ENCODE assay signal across 8 mouse cellular contexts in genomic region chr11:97052219-97052646, GRCm38 (mm10). TPM values are rescaled to one million over a fixed set of nuclear protein-coding genes. Genes with fewer than 3 reads are reported as not detected.
DNase-seq lines count a peak whose midpoint lies in the region; ATAC-seq lines count a peak whose summit lies in the region.

No protein-coding gene starts in this region.

- peak overlapping the region; percentile 96; the same call in 1 of the 2 replicates for H3K4me2 ChIP-seq in embryonic facial prominence, embryonic 13.5 days
- 0 out of 2 replicates have a peak overlapping the region, but pooled peaks have one; percentile 15 for H3K4me2 ChIP-seq in kidney, embryonic 14.5 days (replicated peaks; ENCODE audit: low read depth, low read length)

- H3K27ac ChIP-seq in embryonic facial prominence, embryonic 13.5 days: no peak overlapping the region
- H3K27ac ChIP-seq in kidney, embryonic 14.5 days (ENCODE audit: low read depth, low read length): no peak overlapping the region

- H3K9me3 ChIP-seq in embryonic facial prominence, embryonic 13.5 days: no peaks in the 10 kb centered on the region
- no peaks in the 10 kb centered on the region for H3K9me3 ChIP-seq in kidney, embryonic 14.5 days (ENCODE audit: control insufficient read depth, low read length)

- no peak overlapping the region; the same call in 1 of the 2 replicates for H3K4me3 ChIP-seq in embryonic facial prominence, embryonic 13.5 days
- no peak overlapping the region for H3K4me3 ChIP-seq in kidney, embryonic 14.5 days (ENCODE audit: low read length)

- no peaks in the 10 kb centered on the region for H3K27me3 ChIP-seq in embryonic facial prominence, embryonic 13.5 days
- H3K27me3 ChIP-seq in kidney, embryonic 14.5 days (ENCODE audit: control insufficient read depth, insufficient read depth, low read length): no peaks in the 10 kb centered on the region

- peak overlapping the region; percentile 83 for H3K9ac ChIP-seq in embryonic facial prominence, embryonic 13.5 days
- H3K9ac ChIP-seq in kidney, embryonic 14.5 days (ENCODE audit: low read depth, low read length): no peak overlapping the region

- 0 out of 2 replicates have a peak, but pooled peaks have one; percentile 26 for ATAC-seq in embryonic facial prominence, embryonic 13.5 days (ENCODE audit: insufficient number of reproducible peaks, insufficient read depth, low FRiP score, low TSS enrichment, low read depth)
- ATAC-seq in kidney, embryonic 14.5 days (ENCODE audit: low FRiP score, low TSS enrichment): no peak

- H3K36me3 ChIP-seq in embryonic facial prominence, embryonic 13.5 days: peaks cover 60% of the 10 kb centered on the region
- H3K36me3 ChIP-seq in kidney, embryonic 14.5 days (ENCODE audit: control insufficient read depth, insufficient read depth, low read length): peaks cover 46% of the 10 kb centered on the region

- peak; percentile 23 for DNase-seq in thymus, postnatal 14 days
- DNase-seq in thymus, adult 18-20 months: no peak
- peak; percentile 80 for DNase-seq in lung, postnatal 10 days
- DNase-seq in left cerebral cortex, adult 8-10 months (ENCODE audit: low spot score in 2 of 2): no peak
- no peak for DNase-seq in right cerebral cortex, postnatal 25 days
- DNase-seq in gastrocnemius, postnatal 10 days: no peak

- peaks cover 20% of the 10 kb centered on the region for H3K4me1 ChIP-seq in embryonic facial prominence, embryonic 13.5 days
- H3K4me1 ChIP-seq in kidney, embryonic 14.5 days (ENCODE audit: control insufficient read depth, insufficient read depth, low read length): peaks cover 13% of the 10 kb centered on the region

- WGBS in embryonic facial prominence, embryonic 13.5 days: 34% methylated on average over 11 of the region's 11 CpGs
- 23% methylated on average over 11 of the region's 11 CpGs for WGBS in kidney, embryonic 14.5 days

RNA-seq across cellular contexts. Expression of gene Osbpl7, which starts 1.8 kb away (rescaled TPM):
- polyA plus RNA-seq in embryonic facial prominence, embryonic 13.5 days (2015; fragmentation: Nextera tagmentation; extraction: Ambion mirVana): 11.1 and 12.2 TPM in 2 replicates
- polyA plus RNA-seq in kidney, embryonic 14.5 days (2014; fragmentation: Nextera tagmentation; extraction: Ambion mirVana): 5.1 and 5.8 TPM in 2 replicates
- 10 to 100 TPM; 14.1 to 19.1 (median 15.4) TPM for total RNA-seq in left cerebral cortex, adult 8-10 months (2022)
- total RNA-seq in gastrocnemius, postnatal 10 days (2021): 1 to 10 TPM; 3.4 to 6.4 TPM

RNA-seq across cellular contexts. Expression of gene Mrpl10, which starts 10.9 kb away (rescaled TPM):
- polyA plus RNA-seq in embryonic facial prominence, embryonic 13.5 days (2015; fragmentation: Nextera tagmentation; extraction: Ambion mirVana): 82.0 and 82.7 TPM in 2 replicates
- polyA plus RNA-seq in kidney, embryonic 14.5 days (2014; fragmentation: Nextera tagmentation; extraction: Ambion mirVana): 89.4 and 99.6 TPM in 2 replicates
- 10 to 100 TPM; 72.0 to 83.9 (median 75.5) TPM for total RNA-seq in left cerebral cortex, adult 8-10 months (2022)
- 10 to 100 TPM; 45.1 to 45.6 TPM for total RNA-seq in gastrocnemius, postnatal 10 days (2021)

RNA-seq across cellular contexts. Expression of gene Lrrc46, which starts 11.0 kb away (rescaled TPM):
- 0.72 and 1.5 TPM in 2 replicates for polyA plus RNA-seq in embryonic facial prominence, embryonic 13.5 days (2015; fragmentation: Nextera tagmentation; extraction: Ambion mirVana)
- 1.6 and 1.7 TPM in 2 replicates for polyA plus RNA-seq in kidney, embryonic 14.5 days (2014; fragmentation: Nextera tagmentation; extraction: Ambion mirVana)
- under 1 TPM in 3 of 4 experiments, not detected in 1; 0.28 to 0.91 (median 0.72) TPM for total RNA-seq in left cerebral cortex, adult 8-10 months (2022)
- total RNA-seq in gastrocnemius, postnatal 10 days (2021): under 1 TPM in 1 of 2 experiments, not detected in 1; 0.16 TPM

RNA-seq across cellular contexts. Expression of gene Scrn2, which starts 22.5 kb away (rescaled TPM):
- polyA plus RNA-seq in embryonic facial prominence, embryonic 13.5 days (2015; fragmentation: Nextera tagmentation; extraction: Ambion mirVana): 25.0 and 30.6 TPM in 2 replicates
- polyA plus RNA-seq in kidney, embryonic 14.5 days (2014; fragmentation: Nextera tagmentation; extraction: Ambion mirVana): 24.4 and 29.9 TPM in 2 replicates
- total RNA-seq in left cerebral cortex, adult 8-10 months (2022): 1 to 10 TPM; 5.0 to 6.1 (median 5.4) TPM
- total RNA-seq in gastrocnemius, postnatal 10 days (2021): 10 to 100 TPM; 11.3 to 11.4 TPM

RNA-seq across cellular contexts. Expression of gene Sp6, which starts 39.0 kb away (rescaled TPM):
- 2.1 and 3.3 TPM in 2 replicates for polyA plus RNA-seq in embryonic facial prominence, embryonic 13.5 days (2015; fragmentation: Nextera tagmentation; extraction: Ambion mirVana)
- 0.57 and 0.60 TPM in 2 replicates for polyA plus RNA-seq in kidney, embryonic 14.5 days (2014; fragmentation: Nextera tagmentation; extraction: Ambion mirVana)
- 1 to 10 TPM; 1.1 to 2.0 (median 1.3) TPM for total RNA-seq in left cerebral cortex, adult 8-10 months (2022)
- under 1 TPM; 0.21 to 0.77 TPM for total RNA-seq in gastrocnemius, postnatal 10 days (2021)

Comparison
In these comparisons a context has a peak if more than half of its experiments do, and no peak if none do; other contexts are left out.
1. DNase-seq: peak in thymus, postnatal 14 days (single experiment) and lung, postnatal 10 days (single experiment); none in thymus, adult 18-20 months (0 of 2), left cerebral cortex, adult 8-10 months (0 of 2), right cerebral cortex, postnatal 25 days (single experiment) and gastrocnemius, postnatal 10 days (single experiment).